Mouse (Mus musculus) hindbrain, embryonic 11.5 days (tissue): ENCODE results near the gene Stk11. TPM values are rescaled to one million over a fixed set of nuclear protein-coding genes. Genes with fewer than 3 reads are reported as not detected.

ENCODE experiments used
- ATAC-seq: fragments of 200-750 bp; cut with Nextera tagmentation; 2 replicates; pipeline ENCODE4 v1.8.0; 2017; ENCODE audit warnings: mild to moderate bottlenecking, moderate TSS enrichment, moderate library complexity; ENCODE audit not compliant: low FRiP score
- DNase-seq: peaks from one replicate; pipeline ENCODE4 v3.0.0-alpha.2; 2015; ENCODE audit warnings: low spot score
- H3K27ac ChIP-seq: fragments of 300-500 bp; sonication (generic); 2 replicates; pipeline ENCODE4 v1.5.1; 2014; ENCODE audit warnings: mild to moderate bottlenecking, low read depth, low read length
- H3K27me3 ChIP-seq: fragments of 300-500 bp; sonication (generic); 2 replicates; pipeline ENCODE4 v1.6.1; 2014; ENCODE audit warnings: mild to moderate bottlenecking, low read length, moderate library complexity, mixed read lengths; ENCODE audit not compliant: control insufficient read depth, insufficient read depth
- H3K36me3 ChIP-seq: fragments of 300-500 bp; sonication (generic); 2 replicates; pipeline ENCODE4 v1.6.1; 2014; ENCODE audit warnings: mild to moderate bottlenecking, low read length, moderate library complexity, mixed read lengths; ENCODE audit not compliant: control insufficient read depth, insufficient read depth
- H3K4me1 ChIP-seq: fragments of 300-500 bp; sonication (generic); replicated peaks from 2 replicates; pipeline ENCODE4 v1.6.1; 2014; ENCODE audit warnings: low read length, mixed read lengths; ENCODE audit not compliant: control insufficient read depth, insufficient read depth
- H3K4me2 ChIP-seq: fragments of 300-500 bp; sonication (generic); replicated peaks from 2 replicates; pipeline ENCODE4 v1.6.1; 2014; ENCODE audit warnings: mild to moderate bottlenecking, low read depth, low read length
- H3K4me3 ChIP-seq: fragments of 300-500 bp; sonication (generic); 2 replicates; pipeline ENCODE4 v1.5.1; 2014; ENCODE audit warnings: low read depth, low read length
- H3K9ac ChIP-seq: fragments of 300-500 bp; sonication (generic); 2 replicates; pipeline ENCODE4 v1.6.1; 2014; ENCODE audit warnings: low read depth, low read length
- H3K9me3 ChIP-seq: fragments of 300-500 bp; sonication (generic); 2 replicates; pipeline ENCODE4 v1.6.1; 2016; ENCODE audit warnings: low read length; ENCODE audit not compliant: control insufficient read depth
- WGBS: fragments of 180-500 bp; shearing (Covaris S2); extraction: QIAGEN DNeasy Blood & Tissue Kit; methylation state at CpG from one replicate; pipeline ENCODE4 v1.1.7; 2014; 5-methylcytosine and 5-hydroxymethylcytosine counted together
- polyA plus RNA-seq: library from polyadenylated mRNA; unstranded; fragments of >200 nt; fragmentation: Nextera tagmentation; extraction: Ambion mirVana; gene quantifications from 2 replicates; pipeline ENCODE4 v1.2.1, GENCODE M21; 2014

Stk11 gene
- polyA plus RNA-seq = 21.3 and 26.8 TPM in 2 replicates

DNA sequence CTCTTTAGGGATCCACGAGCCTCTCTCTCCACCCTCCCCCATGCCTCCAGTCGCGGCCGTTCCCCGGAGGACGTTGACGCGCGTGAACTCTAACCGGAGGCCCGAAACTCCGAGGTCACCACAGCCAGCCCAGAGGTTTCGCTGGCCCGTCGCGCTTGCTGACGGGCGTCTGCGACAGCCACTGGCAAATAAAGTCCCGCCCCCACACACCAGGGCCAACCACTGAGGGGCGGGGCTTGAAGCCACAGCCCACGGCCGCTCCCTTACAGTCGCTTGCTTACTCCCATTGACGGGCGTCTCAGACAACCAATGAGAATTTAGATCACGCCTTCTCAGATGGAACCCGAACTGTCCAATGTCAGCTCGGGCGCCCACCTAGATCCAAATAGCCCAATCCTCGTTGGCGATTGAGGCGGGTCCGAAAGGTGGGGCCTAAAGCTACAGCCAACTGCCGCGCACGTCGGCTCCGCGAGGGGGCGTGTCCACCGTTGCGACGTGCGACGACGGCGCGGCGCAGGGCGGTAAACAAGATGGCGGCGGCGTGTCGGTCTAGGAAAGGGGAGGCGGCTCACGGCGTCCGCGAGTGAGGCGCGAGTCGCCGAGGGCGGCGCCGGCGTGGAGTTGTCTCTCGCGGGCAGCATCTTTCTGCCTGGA lies at the start of gene Stk11:
TSS of gene Stk11 (plus strand) at position 514 of the 654 bp plus-strand sequence.
- H3K27me3 ChIP-seq = no peaks in the 10 kb centered on the region
- peak within 1 kb of the TSS; percentile 94 for H3K4me3 ChIP-seq
- H3K9me3 ChIP-seq = no peaks in the 10 kb centered on the region
- peak within 1 kb of the TSS; percentile 65 for H3K27ac ChIP-seq
- H3K4me1 ChIP-seq = peaks cover 16% of the 10 kb centered on the region
- peak; percentile 99 for ATAC-seq
- WGBS = under 1% methylated on average over 66 of the region's 70 CpGs
- H3K9ac ChIP-seq = peak within 1 kb of the TSS; percentile 84
- H3K36me3 ChIP-seq = no peaks in the 10 kb centered on the region
- peak; percentile 99 for DNase-seq
- H3K4me2 ChIP-seq = peak within 1 kb of the TSS; percentile 58

DNA sequence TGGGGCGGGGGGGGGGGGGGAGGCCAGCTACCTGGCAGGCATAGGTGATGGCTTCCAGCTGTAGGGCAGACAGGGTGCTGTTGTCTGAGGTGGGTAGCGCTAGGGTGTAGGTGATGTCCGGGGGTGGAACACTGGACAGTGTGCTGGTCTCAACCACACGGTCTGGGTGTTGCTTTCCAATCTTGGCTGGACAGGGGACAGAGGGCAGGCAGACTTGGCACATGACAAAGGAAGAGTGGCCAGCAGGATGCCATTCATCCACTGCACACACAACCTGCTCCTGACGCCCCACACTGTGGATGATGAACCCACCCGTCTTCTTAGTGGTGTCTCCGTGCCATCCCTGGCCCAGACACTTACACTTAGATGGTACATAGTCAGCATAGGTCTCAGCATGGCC lies 46.4 kb upstream of the Stk11 start:
- H3K9me3 ChIP-seq = no peaks in the 10 kb centered on the region
- no peaks in the 10 kb centered on the region for H3K4me1 ChIP-seq
- no peak overlapping the region for H3K9ac ChIP-seq
- H3K4me3 ChIP-seq = no peak overlapping the region
- H3K4me2 ChIP-seq = no peak overlapping the region
- ATAC-seq (no peak), DNase-seq (no peak)
- H3K27ac ChIP-seq = no peak overlapping the region
- WGBS = 87% methylated on average over 6 of the region's 7 CpGs
- H3K27me3 ChIP-seq = no peaks in the 10 kb centered on the region
- H3K36me3 ChIP-seq = no peaks in the 10 kb centered on the region

DNA sequence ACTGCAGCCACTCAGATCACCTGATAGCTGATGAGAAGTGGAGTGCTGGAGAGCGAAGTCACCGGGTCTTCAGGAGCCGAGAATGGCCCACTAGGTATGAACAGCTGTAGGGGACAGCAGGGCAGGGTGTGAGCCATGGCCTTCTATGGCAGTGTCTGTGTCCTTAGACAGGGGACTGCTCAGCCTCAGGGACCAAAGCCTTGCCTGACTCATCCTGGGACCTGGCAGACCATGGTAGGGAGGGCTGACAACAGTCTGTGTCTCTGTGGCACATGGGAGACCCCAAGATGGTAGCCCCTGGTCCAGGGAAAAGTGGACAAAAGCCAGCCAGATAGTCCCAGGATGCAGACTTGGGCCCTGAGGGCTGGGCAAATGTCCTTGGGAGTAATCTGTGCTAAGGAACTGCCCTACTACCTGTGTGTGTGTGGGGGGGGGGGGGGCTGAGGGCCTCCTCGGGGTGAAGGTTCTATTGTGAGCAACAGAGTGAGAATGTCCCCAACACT lies 45.6 kb upstream of the Stk11 start:
- no peak overlapping the region for H3K27ac ChIP-seq
- ATAC-seq (no peak), DNase-seq (no peak)
- no peak overlapping the region for H3K4me2 ChIP-seq
- WGBS = 97% methylated on average over 4 of the region's 4 CpGs
- no peak overlapping the region for H3K4me3 ChIP-seq
- no peaks in the 10 kb centered on the region for H3K9me3 ChIP-seq
- no peaks in the 10 kb centered on the region for H3K4me1 ChIP-seq
- no peaks in the 10 kb centered on the region for H3K27me3 ChIP-seq
- no peaks in the 10 kb centered on the region for H3K36me3 ChIP-seq
- H3K9ac ChIP-seq = no peak overlapping the region

DNA sequence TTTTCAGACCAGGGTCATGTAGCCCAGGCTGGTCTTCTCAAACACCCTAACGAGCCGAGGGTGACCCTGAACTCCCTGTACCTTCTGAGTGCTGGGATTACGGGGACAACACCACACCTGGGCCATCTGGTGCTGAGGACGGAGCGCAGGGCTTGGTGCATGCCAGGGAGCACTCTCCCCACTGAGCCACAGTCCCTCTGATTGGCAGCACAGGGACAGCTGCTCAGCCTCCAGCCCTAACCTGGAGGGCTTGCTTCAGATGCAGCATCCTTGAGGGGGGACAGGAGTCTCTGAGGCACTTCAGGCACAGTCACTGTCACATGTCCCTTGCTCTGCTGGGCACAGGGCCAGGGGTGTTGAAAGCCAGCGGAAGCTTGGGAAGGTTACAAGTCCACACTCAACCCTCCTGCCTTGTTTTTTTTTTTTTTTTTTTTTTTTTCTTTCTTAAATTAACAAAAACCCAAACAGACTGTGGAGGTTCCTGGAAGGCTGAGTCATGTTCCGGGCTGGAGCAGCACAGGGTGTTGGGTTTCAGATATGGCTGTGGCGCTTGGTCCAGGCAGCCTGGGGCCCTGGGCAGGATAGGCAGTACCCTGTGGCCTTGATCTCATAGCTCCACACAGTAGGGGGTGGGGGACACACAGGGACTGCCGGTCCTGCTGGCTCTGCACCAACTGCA lies 44.6 kb upstream of the Stk11 start:
- H3K4me1 ChIP-seq = peaks cover 2% of the 10 kb centered on the region; the same call in 1 of the 2 replicates
- no peak overlapping the region for H3K4me3 ChIP-seq
- no peaks in the 10 kb centered on the region for H3K27me3 ChIP-seq
- no peaks in the 10 kb centered on the region for H3K9me3 ChIP-seq
- peak overlapping the region; percentile 49 for H3K27ac ChIP-seq
- no peak for DNase-seq
- ATAC-seq = no peak
- WGBS = 69% methylated on average over 9 of the region's 9 CpGs
- no peak overlapping the region for H3K9ac ChIP-seq
- no peak overlapping the region for H3K4me2 ChIP-seq
- no peaks in the 10 kb centered on the region for H3K36me3 ChIP-seq

DNA sequence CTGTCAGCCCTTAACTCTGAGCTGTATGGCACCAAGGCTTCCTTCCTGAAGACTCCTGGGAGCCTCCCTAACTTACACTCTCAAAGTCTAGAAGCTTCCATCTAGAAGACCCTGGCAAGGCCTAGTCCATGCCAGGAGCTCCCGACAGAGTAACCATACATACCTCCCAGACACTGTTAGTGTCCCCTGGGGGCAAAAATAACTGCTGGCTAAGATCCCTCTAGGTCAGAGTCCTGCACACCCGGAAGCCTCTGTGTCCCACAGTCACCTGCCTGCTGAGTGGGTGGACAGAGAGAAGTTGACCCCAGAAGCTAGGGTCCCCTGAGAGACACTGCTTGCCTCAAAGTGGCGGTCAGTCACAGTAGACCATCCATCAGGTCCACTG lies 44.1 kb upstream of the Stk11 start:
- no peak for DNase-seq
- peak overlapping the region; percentile 49 for H3K27ac ChIP-seq
- H3K36me3 ChIP-seq = no peaks in the 10 kb centered on the region
- no peak overlapping the region for H3K9ac ChIP-seq
- H3K4me1 ChIP-seq = peaks cover 2% of the 10 kb centered on the region; the same call in 1 of the 2 replicates
- H3K9me3 ChIP-seq = no peaks in the 10 kb centered on the region
- no peak overlapping the region for H3K4me2 ChIP-seq
- 87% methylated on average over 3 of the region's 3 CpGs for WGBS
- no peaks in the 10 kb centered on the region for H3K27me3 ChIP-seq
- H3K4me3 ChIP-seq = no peak overlapping the region
- ATAC-seq = no peak

DNA sequence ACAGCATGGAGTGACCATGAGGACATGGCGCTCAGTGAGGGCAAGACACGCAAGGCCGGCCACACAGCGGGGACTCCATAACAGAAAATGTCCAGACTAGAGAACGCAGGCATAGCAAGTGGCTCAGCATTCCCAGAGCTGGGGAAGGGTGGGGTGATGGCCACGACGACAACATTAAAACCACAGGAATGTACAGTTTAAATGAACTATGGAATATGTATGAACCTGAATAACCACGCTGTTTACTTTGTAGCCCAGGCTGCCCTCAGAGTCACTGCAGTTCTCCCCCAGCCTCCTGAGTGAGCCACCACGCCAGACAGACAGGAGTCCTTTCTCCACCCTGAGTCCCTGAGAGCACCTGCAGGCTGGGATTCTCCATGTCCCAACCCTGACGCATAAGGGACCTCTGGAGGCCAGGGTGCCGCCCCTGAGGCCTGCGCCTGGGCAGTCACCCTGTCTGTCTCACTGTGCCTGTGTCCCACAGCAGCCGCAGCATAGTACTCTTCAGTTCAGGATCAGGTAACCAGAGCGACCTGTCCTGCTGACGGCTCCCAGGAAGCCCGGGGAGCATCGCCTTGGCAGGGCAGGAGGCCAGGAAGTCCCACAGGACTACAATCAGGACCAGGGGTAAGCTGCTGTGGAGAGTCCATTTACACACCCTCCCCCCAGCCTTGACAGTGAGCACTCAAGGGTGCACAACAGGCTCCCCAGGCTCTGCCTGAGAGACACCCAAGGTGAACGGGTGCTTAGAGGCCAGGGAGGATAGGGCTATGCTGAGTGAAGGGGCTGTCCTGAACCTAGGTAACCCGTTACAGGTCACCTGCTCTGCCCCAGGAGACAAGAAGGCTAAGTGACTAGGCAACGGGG lies 42.7 kb upstream of the Stk11 start:
- no peak overlapping the region for H3K4me3 ChIP-seq
- no peaks in the 10 kb centered on the region for H3K27me3 ChIP-seq
- H3K4me2 ChIP-seq = no peak overlapping the region
- H3K9ac ChIP-seq = no peak overlapping the region
- H3K36me3 ChIP-seq = no peaks in the 10 kb centered on the region
- WGBS = 80% methylated on average over 20 of the region's 20 CpGs
- DNase-seq (no peak), ATAC-seq (no peak)
- peaks cover 2% of the 10 kb centered on the region; the same call in 1 of the 2 replicates for H3K4me1 ChIP-seq
- H3K27ac ChIP-seq = no peak overlapping the region
- H3K9me3 ChIP-seq = no peaks in the 10 kb centered on the region

DNA sequence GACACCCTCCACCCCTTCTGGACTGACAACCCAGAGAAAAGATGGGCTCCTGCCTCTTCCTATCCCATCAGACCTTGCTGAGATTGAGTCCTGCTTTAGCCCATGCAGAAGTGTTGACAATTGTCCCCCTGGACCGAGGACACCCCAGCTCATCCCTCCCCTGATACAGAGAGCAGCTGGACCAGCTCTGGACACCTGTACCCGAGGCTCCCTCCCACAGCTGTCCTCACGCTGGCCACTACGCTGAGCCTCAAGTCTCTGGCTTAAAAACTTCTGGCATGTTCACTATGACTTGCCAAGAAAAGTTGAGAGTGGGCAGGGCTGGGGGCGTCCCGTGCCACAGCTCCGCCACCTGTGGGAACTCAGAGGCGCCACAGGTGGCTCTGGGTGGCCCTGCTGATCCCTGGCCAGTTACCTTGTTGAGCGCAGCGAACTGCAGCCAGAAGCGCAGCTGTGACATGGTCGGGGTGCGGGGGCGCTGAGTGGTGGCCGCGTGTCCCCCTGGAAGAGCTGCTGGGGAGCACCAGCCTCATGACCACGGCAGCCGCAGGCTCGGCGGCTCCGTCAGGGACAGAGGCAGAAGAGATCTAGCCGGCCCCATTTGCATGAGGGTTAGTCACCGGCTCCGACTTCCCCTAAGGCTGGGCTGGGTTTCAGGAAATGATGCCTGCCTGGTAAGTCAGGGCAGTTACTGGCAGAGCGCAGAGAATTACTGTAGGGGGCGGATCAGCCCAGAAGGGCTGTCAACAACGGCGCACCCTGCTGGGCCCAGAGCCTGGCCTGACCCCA lies 40.6 kb upstream of the Stk11 start:
- Histone ChIP-seq H3K4me2 (no peak overlapping the region; the same call in 1 of the 2 replicates), H3K9ac (no peak overlapping the region), H3K36me3 (no peaks in the 10 kb centered on the region), H3K27ac (no peak overlapping the region), H3K27me3 (no peaks in the 10 kb centered on the region), H3K9me3 (no peaks in the 10 kb centered on the region), H3K4me3 (no peak overlapping the region), H3K4me1 (peaks cover 2% of the 10 kb centered on the region; the same call in 1 of the 2 replicates)
- WGBS = 21% methylated on average over 28 of the region's 28 CpGs
- no peak; the same call in 1 of the 2 replicates for ATAC-seq
- no peak for DNase-seq

DNA sequence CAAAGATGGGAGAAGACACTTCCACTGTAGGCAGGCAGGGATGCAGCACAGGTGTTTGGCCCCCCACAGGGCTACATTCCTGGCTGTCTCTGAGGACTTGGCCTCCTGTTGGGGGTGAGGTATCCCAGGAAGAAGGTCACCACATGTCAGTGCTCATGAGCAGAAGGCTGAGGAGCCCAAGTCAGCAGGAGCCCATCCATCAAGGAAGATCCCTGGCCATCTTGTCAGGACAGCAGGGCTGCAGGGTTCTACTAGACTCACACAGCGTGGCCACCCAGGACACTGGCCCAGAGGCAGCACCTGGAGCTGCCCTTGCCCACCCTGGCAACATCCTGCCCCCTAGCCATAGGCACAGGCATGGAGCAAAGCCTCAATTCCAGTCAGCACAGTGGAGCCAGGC lies 39.7 kb upstream of the Stk11 start:
- no peak for DNase-seq
- H3K27me3 ChIP-seq = no peaks in the 10 kb centered on the region
- no peak overlapping the region for H3K9ac ChIP-seq
- no peak overlapping the region for H3K27ac ChIP-seq
- no peak overlapping the region for H3K4me3 ChIP-seq
- 33% methylated on average over 1 of the region's 1 CpGs for WGBS
- H3K9me3 ChIP-seq = no peaks in the 10 kb centered on the region
- ATAC-seq = no peak
- no peaks in the 10 kb centered on the region for H3K36me3 ChIP-seq
- peaks cover 2% of the 10 kb centered on the region; the same call in 1 of the 2 replicates for H3K4me1 ChIP-seq
- H3K4me2 ChIP-seq = no peak overlapping the region
